Mouse (Mus musculus) urinary bladder, postnatal 25 days (tissue): Measurements from ENCODE around the gene Capn12.

ENCODE experiments used
- DNase-seq: peaks from one replicate; pipeline ENCODE4 v3.0.0; 2022; ENCODE audit warnings: low spot score

The Capn12 gene

DNA sequence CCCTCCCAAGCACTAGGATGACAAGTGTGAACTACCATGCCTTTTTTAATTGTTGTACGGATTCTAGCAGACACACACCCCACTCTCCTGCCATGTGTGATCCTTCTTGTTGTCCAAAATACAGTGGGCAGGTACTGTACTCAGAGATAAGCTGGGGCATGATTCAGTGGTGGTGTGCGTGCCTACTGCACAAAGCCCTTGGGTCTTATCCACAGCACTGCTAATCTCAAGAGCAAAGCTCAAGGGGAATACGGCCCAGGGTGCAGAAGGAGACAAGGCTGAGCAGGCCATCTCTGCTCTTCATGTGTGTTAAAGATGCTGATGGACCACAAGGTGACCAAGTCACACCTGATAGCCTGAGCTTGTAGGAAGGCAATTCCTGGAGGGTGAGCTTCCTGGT is 40.0 kb downstream of the Capn12 start:
- no peak for DNase-seq

DNA sequence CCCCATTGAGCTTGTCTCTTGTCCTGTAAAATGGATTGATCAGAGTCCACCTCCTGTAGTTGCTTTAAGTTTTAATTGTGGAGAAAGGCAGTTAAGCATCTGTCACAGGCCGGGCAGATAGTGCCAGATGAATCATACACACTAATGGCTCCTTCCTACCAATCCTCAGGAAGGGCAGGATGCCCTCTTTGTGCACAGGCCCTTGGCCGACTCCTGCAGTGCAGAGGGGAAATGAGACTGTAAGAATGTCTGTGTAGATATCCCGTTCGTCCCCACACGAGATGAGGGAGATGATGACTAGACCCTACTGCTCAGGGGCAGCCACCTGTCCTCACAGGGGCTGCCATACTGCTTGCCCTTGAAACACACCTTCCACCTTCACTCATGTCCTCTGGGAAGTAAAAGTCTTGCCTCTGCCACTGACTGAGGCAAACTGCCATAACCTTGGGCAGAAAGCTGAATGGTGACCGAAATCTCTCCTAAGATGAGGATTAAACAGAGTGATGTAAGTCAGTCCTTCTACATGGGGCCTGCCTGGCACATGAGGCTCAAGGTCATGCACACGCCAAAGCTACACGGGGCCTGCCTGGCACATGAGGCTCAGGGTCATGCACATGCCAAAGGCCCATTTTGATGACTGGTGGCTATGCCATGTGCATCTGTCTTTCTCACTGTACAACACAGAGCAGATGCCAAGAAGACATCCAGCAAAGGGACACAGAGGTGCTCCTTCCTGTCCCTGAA is 40.7 kb downstream of the Capn12 start:
- no peak for DNase-seq

DNA sequence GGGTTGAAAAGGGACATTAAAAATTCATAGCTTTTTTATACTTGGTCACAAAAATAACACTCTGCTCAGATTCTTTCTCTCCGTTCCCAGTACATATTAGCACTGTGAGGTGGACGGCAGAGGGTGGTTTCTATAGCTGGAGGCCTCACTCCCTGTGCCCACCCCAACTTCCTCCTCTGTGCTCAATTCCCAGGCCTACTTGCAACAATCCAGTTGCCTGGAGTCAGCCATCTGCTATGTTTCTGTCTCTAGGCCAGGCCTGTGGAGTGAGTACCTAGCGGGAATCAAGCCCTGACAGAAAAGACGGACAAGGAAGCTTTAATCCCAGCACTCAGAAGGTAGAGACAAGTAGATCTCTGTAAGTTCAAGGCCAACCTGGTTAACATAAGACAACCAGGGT is 41.4 kb downstream of the Capn12 start:
- DNase-seq = no peak

DNA sequence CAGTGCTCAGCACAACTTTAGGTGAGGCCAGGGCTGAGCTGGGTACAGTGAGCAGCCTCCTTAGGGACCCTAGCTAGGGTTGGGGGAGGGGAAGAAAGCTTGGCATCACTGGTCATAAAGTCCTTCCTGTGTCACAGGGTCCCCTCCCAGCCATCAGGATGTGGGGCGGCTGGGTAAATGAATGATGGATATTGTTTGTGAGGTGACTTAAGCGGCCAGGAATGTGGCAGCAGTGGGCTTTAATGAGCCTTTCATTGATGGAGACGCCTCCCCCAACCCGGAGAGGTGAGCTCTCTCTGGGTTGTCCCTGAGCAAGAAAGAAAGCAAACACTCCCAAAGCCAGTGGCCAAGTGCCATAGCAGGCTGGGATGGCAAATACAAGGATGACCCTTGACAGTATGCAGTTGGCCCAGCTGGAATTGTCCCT is 42.7 kb downstream of the Capn12 start:
- no peak for DNase-seq

DNA sequence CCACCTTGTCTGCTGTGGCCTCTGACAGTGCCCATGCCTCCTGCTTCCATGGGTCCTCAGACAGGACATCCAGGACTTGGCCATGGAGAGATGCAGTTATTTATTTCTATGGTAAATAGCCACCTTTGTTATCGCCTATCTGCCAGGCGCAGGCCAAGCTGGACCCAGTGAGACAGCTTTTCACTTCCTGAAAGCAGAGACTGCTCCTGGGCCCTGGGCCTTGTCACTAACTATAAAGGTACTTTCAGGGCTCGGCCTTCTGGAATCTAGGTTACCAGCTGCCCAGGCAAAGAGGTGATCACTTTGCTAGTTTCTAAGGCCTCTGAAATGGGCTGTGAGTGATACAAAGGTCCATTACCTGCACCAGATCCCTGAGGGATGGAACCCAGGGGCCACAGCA is 43.6 kb downstream of the Capn12 start:
- DNase-seq = no peak

DNA sequence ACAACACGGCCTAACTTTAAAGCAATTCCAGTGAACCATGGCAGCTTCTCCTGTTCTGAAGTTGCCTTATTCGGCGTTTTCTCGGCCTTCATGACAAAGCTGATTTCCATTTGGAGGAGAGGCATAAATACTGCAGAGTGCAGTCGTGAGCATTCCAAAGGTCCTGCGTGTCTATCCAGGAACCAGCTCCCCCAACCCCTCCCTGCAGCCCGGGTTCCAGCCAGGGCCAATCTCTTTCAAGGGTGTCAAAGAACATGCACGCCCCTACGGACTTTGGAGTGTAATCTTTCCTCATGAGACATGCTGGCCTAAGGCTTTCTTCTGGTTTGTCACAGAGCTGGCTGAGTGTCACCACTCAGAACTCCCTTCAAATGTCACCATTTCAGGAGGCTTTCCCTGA is 44.1 kb downstream of the Capn12 start:
- DNase-seq = peak; percentile 59

DNA sequence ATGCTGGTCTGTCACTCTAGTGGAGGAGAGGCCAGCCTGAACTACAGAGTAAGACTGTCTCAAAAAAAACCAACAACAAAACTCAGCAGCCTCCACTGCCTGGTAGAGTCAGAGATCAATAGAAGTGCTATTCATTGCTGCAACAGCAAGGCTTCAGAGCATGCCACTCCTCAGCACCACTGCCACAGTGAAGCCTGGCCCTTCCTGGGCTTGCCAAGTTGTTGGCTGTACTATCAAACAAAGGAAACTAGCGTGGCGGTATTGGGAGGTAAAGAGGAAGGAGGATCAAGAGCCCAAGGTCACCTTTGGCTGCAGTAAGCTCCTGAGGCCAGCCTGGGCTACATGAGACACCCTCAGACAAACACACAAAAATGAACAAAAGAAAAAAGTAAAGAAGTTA is 45.0 kb downstream of the Capn12 start:
- DNase-seq = no peak

DNA sequence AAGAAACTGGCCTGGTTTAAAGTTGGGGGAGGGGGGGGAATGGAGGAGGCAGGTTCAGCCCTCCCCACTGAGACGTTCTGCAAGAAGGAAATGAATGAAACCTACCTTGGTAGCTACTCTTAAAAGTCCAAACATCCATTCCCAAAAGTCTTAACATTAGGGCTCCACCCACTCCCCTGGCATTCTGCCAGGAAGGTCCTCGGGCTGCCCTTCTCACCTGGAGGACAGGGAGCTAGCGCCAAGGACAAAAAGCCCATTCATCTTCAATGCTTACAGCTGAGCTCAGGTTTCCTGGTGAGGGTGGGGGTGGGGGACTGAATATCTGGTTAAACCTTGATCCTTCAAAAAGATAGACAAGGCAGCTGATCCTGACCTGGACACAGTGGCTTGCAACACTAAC is 48.2 kb downstream of the Capn12 start:
- DNase-seq = no peak

DNA sequence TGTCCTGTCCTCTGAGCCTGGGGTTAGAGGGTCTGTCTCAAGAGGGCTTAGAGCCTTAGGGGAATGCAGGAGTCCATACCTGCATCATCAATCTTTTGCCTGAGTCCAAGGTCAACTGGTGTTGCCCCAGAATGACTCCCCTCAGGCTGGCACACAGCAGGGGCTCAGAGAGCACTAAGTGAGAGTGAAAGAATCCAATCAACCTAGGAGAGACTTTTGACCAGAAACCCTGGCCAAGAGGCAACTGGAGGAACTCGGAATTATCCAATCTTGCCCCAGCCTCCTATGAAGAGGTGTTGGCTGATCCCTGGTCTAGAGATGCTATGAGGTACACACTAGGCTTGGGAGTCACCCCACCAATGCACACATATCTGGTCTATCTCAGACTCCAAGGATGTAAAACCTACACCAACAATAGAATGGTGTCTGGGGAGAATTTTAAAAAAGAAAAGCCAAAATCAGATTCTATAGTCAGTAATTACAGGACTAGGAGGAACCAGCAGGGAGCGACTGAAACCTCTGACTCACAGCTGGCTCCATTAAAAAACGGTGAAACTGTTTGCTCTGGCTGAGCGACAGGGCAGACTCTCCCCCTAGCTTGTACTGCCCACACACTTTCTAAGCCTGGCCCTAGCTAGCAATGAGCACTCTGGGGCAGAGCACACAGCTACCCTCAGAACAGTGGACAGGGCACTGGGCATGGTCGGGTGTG is 49.3 kb downstream of the Capn12 start:
- DNase-seq = no peak

DNA sequence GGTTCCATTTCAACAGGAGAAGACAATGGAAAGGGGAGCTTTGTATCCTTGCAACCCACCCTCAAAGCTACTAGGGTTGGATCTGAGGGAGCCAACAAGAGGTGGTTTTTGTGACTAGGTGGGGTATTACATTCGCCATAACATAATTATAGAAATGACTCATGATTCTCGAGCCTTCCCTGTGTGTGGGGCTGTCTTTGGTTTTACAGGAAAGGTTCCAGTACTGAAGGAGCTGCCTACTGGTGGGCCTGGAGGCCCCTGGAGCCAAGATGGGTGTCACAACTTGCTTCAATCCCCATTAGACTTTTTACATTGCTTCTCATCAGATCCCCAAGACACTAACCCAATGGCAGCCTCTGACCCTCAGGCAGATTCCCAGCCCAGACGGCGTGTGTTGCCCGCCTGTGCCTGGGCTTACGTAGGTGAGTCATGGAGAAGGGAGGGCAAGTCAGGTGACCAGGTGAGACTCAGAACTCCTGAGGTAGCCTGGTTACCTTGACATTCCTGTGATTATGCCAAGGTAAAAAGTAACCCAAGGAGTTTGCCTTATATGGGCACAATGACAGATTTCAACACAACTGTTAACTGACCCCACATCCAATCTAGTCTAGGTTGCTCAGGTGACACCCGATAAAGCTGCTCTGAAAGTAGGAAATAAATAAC is 49.9 kb downstream of the Capn12 start:
- no peak for DNase-seq

DNA sequence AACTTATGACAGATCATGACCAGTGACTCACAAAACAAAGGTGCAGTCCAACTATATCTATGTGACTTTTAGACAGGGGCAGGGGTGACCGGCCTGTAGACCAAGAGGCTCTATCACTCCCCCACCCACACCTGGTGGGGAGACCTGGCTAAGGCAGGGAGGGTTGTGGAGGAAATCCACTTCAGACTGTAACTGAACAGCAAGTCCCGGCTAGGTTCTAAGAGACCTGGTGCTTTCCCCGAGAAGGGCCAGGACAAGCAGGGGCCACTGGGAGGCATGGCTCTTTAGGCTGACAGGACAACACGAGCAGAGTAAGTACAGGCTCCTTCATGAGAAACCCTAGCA is 50.4 kb downstream of the Capn12 start:
- no peak for DNase-seq

DNA sequence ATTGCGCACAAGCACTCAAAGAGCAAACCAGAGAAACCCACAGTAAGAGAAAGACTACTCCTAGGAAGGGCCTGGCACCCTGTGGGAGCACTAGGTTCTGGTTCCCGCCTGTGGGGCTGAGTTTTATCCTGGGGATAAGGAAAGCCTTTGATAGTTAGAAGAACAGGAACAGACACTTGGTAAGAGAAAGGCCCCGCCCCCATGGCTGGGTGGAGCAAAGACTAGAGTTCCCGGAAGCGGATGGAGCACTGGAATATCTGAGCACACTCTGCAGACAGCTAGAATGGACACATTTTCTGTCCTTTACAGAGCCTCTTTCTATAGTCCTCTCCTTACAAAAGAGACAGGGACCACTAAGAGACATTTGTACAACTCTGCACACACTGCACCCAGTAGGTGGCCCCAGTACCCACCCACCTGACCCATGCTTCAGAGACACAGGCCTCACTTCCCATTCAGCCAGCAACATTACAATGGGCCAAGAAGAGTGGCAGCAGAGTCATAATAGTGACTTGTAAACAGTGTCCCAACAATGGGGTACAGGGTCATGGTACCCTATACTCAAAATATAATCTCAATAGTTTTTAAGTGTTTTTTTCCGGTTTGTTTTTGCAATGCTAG is 51.3 kb downstream of the Capn12 start:
- no peak for DNase-seq

DNA sequence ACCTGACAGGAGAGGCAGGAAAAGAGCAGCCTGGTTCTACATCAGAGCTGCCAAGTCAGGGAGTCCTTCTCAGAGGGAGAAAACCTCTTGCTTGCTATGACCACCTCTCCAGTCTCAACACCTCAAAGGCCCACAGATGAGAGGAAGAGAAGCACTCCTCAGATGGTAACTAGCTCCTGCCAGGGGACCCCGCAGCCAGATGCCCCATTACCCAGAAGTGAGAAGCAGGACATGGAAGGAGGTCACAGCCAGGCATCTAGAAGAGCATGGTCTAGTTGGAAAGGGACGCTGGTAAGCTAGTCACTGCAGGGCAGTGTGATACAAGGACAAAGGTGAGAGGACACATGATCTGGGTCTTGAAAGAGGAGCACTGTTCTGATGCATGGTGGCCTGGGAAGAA is 52.6 kb downstream of the Capn12 start:
- no peak for DNase-seq

DNA sequence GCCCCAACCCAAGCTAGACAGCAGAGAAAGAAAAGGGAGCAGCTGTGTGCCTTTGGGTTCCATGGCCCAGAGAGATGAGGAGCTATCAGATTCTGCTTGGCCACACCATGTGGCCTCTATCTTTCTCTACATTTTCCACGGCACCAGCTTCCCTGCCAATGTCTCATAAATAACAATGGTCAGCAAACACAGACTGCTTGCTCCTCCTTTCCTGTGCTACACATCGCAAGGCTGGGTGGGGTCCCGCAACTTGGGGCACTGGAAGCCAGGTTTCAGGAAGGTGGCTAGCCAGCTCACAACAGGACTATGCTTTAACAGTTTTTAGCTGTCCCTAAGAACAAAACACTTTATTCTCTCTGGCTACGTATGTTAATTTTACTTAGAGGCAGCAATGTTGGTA is 55.6 kb downstream of the Capn12 start:
- no peak for DNase-seq

DNA sequence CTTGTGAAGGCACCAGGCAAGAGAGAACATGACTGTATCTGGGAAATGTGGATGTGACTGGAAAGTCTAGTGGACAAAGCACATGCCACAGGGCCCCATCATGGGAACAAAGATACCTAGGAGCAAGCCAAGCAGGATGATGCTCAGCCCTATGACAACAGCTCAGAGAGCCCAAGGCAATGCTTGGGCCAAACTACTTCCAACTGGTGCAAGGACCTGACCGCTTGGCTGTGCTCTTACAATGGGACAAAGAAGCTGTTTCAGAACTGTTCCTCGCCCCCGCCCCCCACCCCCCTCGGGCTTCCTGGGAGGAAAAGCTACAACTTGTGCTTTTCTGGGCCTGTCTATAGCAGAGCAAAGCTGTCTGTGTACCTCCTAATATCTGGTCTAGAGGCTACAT is 57.4 kb downstream of the Capn12 start:
- no peak for DNase-seq

DNA sequence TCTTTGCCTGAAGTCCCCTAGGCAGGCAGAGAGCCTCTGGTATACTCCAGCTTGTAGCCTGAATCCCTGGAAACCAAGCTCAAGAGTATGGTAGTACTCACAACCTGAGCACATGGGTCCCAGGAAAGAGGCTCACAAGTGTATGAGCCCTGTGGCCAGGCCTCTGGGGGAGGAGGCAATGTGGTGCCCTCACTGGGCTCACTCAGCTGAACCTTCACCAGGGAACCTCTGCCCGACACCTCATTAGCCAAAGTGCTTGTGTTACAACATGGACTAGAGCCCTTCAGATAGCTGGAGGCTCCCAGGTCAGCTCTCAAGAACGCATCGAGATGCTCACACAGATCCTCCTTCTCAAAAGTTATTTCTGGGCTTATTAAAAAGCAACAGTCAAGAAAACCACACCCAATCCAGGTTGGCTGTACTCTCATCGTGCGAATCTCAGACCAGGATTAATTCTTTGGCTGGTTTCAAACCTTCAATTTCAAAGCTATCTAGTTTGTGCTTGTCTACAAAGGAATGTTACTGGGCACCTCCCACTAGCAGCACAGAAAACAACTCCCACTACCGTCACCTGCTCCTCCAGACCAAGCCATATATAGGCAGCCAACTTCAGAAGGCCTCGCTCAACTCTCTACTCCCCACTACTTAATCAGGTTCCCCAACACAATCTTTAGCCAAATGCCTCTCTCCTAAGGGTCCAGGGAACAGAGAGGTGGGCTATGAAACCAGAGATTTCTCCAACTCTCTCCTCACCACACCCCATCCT is 58.4 kb downstream of the Capn12 start:
- DNase-seq = no peak

DNA sequence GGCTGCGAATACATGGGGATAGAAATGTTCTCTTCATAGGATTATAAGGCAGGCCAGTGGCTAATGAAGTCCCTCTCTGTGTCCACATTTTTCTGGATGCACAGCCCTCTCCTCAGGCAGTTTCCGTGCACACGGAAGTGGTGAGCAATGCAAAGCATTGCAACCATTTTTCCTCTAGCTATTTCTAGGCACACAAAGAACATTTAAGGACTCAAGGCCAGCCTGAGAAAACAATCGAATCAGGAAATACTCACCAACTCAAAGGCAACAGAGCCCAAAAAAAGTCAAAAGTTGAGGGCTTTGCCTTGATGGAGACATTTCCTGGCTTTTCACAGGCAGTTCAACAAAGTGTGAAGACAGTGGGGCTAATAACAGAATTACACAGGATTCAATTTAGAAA is 59.9 kb downstream of the Capn12 start:
- no peak for DNase-seq

DNA sequence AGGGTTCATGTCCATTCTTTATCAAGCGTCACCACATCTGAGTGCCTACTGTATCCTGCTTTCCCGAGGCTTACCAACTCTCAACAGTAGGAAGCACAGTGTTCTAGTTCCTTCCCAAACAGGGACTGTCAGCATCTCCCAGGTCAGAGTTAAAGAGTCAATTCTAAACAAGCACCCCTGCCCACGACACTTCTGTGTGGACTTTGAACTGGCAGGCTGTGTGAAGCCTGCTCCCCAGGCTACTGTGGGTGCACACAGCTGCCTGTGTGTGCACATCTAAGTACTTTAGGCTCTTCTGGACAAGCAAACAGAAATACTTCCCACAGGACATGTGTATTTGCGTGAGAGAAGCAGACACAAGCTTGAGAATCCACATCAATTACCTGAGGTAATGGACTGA is 60.3 kb downstream of the Capn12 start:
- DNase-seq = no peak
